Mouse (Mus musculus) intestine, embryonic 14.5 days (tissue): ENCODE data around the gene H2-T3. TPM values are rescaled to one million over a fixed set of nuclear protein-coding genes. Genes with fewer than 3 reads are reported as not detected.
"Not testable (repeated sequence)": the region's sequence is repeated elsewhere in the genome, so short reads cannot be mapped to it uniquely, and the experiment has no call there.

Experiments used
- ATAC-seq: fragments of 200-750 bp; cut with Nextera tagmentation; replicated peaks from 2 replicates; pipeline ENCODE4 v1.8.0; 2017; ENCODE audit warnings: low read depth, moderate number of reproducible peaks, moderate TSS enrichment, moderate library complexity; ENCODE audit not compliant: low FRiP score, low TSS enrichment
- DNase-seq: peaks from one replicate; pipeline ENCODE4 v3.0.0-alpha.2; 2018; ENCODE audit warnings: low spot score
- H3K27ac ChIP-seq: fragments of 300-500 bp; sonication (generic); 2 replicates; pipeline ENCODE4 v1.5.1; 2014; ENCODE audit warnings: low read depth, mild to moderate bottlenecking, control low read depth
- H3K27me3 ChIP-seq: fragments of 300-500 bp; sonication (generic); replicated peaks from 2 replicates; pipeline ENCODE4 v1.6.1; 2014; ENCODE audit warnings: low read length, control low read depth; ENCODE audit not compliant: control insufficient read depth, insufficient read depth
- H3K36me3 ChIP-seq: fragments of 300-500 bp; sonication (generic); 2 replicates; pipeline ENCODE4 v1.6.1; 2014; ENCODE audit warnings: low read length, control low read depth; ENCODE audit not compliant: control insufficient read depth, insufficient read depth
- H3K4me1 ChIP-seq: fragments of 300-500 bp; sonication (generic); replicated peaks from 2 replicates; pipeline ENCODE4 v1.6.1; 2014; ENCODE audit warnings: low read length, control low read depth, mixed read lengths; ENCODE audit not compliant: control insufficient read depth, insufficient read depth
- H3K4me2 ChIP-seq: fragments of 300-500 bp; sonication (generic); 2 replicates; pipeline ENCODE4 v1.6.1; 2014; ENCODE audit warnings: low read length
- H3K4me3 ChIP-seq: fragments of 300-500 bp; sonication (generic); 2 replicates; pipeline ENCODE4 v1.5.1; 2014; ENCODE audit warnings: low read depth, low read length, control low read depth, mixed read lengths
- H3K9ac ChIP-seq: fragments of 300-500 bp; sonication (generic); 2 replicates; pipeline ENCODE4 v1.6.1; 2014; ENCODE audit warnings: mild to moderate bottlenecking, low read length
- H3K9me3 ChIP-seq: fragments of 300-500 bp; sonication (generic); 2 replicates; pipeline ENCODE4 v1.6.1; 2016; ENCODE audit warnings: low read length, control low read depth; ENCODE audit not compliant: control insufficient read depth
- WGBS: fragments of 180-500 bp; shearing (Covaris S2); extraction: QIAGEN DNeasy Blood & Tissue Kit; methylation state at CpG from one replicate; pipeline ENCODE4 v1.1.7; 2014; 5-methylcytosine and 5-hydroxymethylcytosine counted together
- polyA plus RNA-seq: library from polyadenylated mRNA; unstranded; fragments of >200 nt; fragmentation: Nextera tagmentation; extraction: Ambion mirVana; gene quantifications from 2 replicates; pipeline ENCODE4 v1.2.1, GENCODE M21; 2014

Gene H2-T3
- polyA plus RNA-seq, 1 experiment from 2014 or later, result 8.2 TPM

GRCm38 (mm10) chr17:36154271-36155149, 35.6 kb downstream of the H2-T3 start:
- H3K4me2 ChIP-seq, result no peak overlapping the region
- ATAC-seq (no peak), DNase-seq (no peak)

GRCm38 (mm10) chr17:36151200-36151599, 38.9 kb downstream of the H2-T3 start:
- not testable (repeated sequence) for H3K27ac ChIP-seq
- peaks cover 43% of the 10 kb centered on the region for H3K27me3 ChIP-seq
- WGBS, result 46% methylated on average over 4 of the region's 4 CpGs

More at GRCm38 (mm10) chr17:36154271-36155149, 35.6 kb downstream of the H2-T3 start:
- 19% methylated on average over 3 of the region's 3 CpGs for WGBS
- Histone ChIP-seq H3K9ac (no peak overlapping the region), H3K36me3 (no peaks in the 10 kb centered on the region), H3K9me3 (no peaks in the 10 kb centered on the region), H3K4me1 (no peaks in the 10 kb centered on the region), H3K27me3 (peaks cover 43% of the 10 kb centered on the region), H3K27ac (no peak overlapping the region), H3K4me3 (no peak overlapping the region)

GRCm38 (mm10) chr17:36148468-36148867, 41.6 kb downstream of the H2-T3 start:
- WGBS, result 83% methylated on average over 5 of the region's 5 CpGs
- not testable (repeated sequence) for H3K9me3 ChIP-seq, ATAC-seq, H3K4me2 ChIP-seq, H3K4me1 ChIP-seq, H3K9ac ChIP-seq, H3K27ac ChIP-seq, H3K4me3 ChIP-seq, H3K36me3 ChIP-seq
- peaks cover 45% of the 10 kb centered on the region for H3K27me3 ChIP-seq
- peak; percentile 44 for DNase-seq

More at GRCm38 (mm10) chr17:36151200-36151599, 38.9 kb downstream of the H2-T3 start:
- H3K36me3 ChIP-seq, ATAC-seq, H3K9ac ChIP-seq, H3K4me3 ChIP-seq, DNase-seq, H3K4me1 ChIP-seq, H3K9me3 ChIP-seq, H3K4me2 ChIP-seq: not testable (repeated sequence)

GRCm38 (mm10) chr17:36146937-36147336, 43.1 kb downstream of the H2-T3 start:
- not testable (repeated sequence) for H3K9ac ChIP-seq, H3K4me2 ChIP-seq, ATAC-seq, H3K9me3 ChIP-seq, H3K36me3 ChIP-seq, H3K27ac ChIP-seq, H3K4me3 ChIP-seq, H3K4me1 ChIP-seq, DNase-seq
- WGBS, result 72% methylated on average over 1 of the region's 1 CpGs
- H3K27me3 ChIP-seq, result peaks cover 52% of the 10 kb centered on the region

GRCm38 (mm10) chr17:36145861-36146156, 44.3 kb downstream of the H2-T3 start:
- peaks cover 59% of the 10 kb centered on the region for H3K27me3 ChIP-seq
- H3K36me3 ChIP-seq, H3K9ac ChIP-seq, DNase-seq, ATAC-seq, H3K9me3 ChIP-seq, H3K27ac ChIP-seq, H3K4me1 ChIP-seq: not testable (repeated sequence)
- H3K4me2 ChIP-seq, result peak overlapping the region; percentile 50
- 2% methylated on average over 7 of the region's 13 CpGs for WGBS
- H3K4me3 ChIP-seq, result peak overlapping the region; percentile 37

- DNase-seq (peak; percentile 67), ATAC-seq (peak; percentile 58; the same call in 1 of the 2 replicates)
- no peak overlapping the region for H3K27ac ChIP-seq
- WGBS, result 3% methylated on average over 72 of the region's 78 CpGs
- 0 out of 2 replicates have a peak, but pooled peaks cover 3% of the 10 kb centered on the region for H3K4me1 ChIP-seq
- no peaks in the 10 kb centered on the region for H3K36me3 ChIP-seq
- H3K27me3 ChIP-seq, result peaks cover 58% of the 10 kb centered on the region
- no peaks in the 10 kb centered on the region for H3K9me3 ChIP-seq
- H3K9ac ChIP-seq, result 0 out of 2 replicates have a peak overlapping the region, but pooled peaks have one; percentile 5
- H3K4me3 ChIP-seq, result peak overlapping the region; percentile 37
- H3K4me2 ChIP-seq, result peak overlapping the region; percentile 50
Measured at GRCm38 (mm10) chr17:36145111-36145860, 44.8 kb downstream of the H2-T3 start.

GRCm38 (mm10) chr17:36136299-36136848, 53.7 kb downstream of the H2-T3 start:
- H3K27ac ChIP-seq, H3K4me3 ChIP-seq, H3K4me2 ChIP-seq, H3K9ac ChIP-seq, ATAC-seq, H3K4me1 ChIP-seq, H3K9me3 ChIP-seq, H3K36me3 ChIP-seq, DNase-seq: not testable (repeated sequence)
- H3K27me3 ChIP-seq, result peaks cover 16% of the 10 kb centered on the region; the same call in 1 of the 2 replicates
- 72% methylated on average over 1 of the region's 1 CpGs for WGBS
